Mouse (Mus musculus) bone marrow macrophage, adult 2 months (primary cell): ENCODE data around the gene Rasip1. TPM values are rescaled to one million over a fixed set of nuclear protein-coding genes. Genes with fewer than 3 reads are reported as not detected.

Experiments
- H3K27ac ChIP-seq: 2 replicates; pipeline ENCODE4 v1.5.1; 2012; ENCODE audit warnings: low read depth, low read length; ENCODE audit not compliant: insufficient read depth
- H3K4me1 ChIP-seq: 2 replicates; pipeline ENCODE4 v1.6.1; 2012; ENCODE audit warnings: low read length; ENCODE audit not compliant: control insufficient read depth, insufficient read depth
- H3K4me3 ChIP-seq: 2 replicates; pipeline ENCODE4 v1.5.1; 2012; ENCODE audit warnings: mild to moderate bottlenecking, low read length, moderate library complexity; ENCODE audit not compliant: insufficient read depth
- CTCF ChIP-seq: IDR thresholded peaks from 2 replicates; pipeline ENCODE4 v1.5.1; 2012; ENCODE audit warnings: low read depth, mild to moderate bottlenecking, low read length, moderate library complexity
- POLR2A ChIP-seq: IDR thresholded peaks from 2 replicates; pipeline ENCODE4 v1.6.1; 2012; ENCODE audit warnings: mild to moderate bottlenecking, low read depth, low read length, borderline replicate concordance
- polyA plus RNA-seq: library from polyadenylated mRNA; stranded (reverse); fragments of >200 nt; gene quantifications from 2 replicates; pipeline ENCODE4 v1.2.4, GENCODE M21; 2012; ENCODE audit not compliant: missing spikeins, insufficient read depth, insufficient read length

The Rasip1 gene
- polyA plus RNA-seq, 1 experiment: 0.40 TPM

DNA sequence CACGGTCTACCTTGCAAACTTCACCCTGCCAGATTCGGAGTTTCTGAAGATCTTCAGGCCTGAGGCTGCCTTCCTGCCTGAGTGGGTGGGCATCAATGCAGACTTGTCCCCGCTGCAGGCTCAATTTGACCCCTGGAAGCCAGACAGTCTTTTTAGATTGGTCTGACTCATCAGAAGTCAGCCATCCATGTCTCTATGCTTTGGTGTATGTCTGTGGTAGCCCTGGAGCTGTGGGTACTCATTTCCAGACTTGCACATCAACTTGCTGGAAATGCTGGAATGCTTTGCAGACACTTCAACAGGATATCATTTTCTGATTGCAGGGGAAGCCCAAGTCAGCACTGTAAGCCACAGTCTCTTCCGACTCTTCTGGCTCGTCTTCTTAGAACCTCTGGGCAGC lies 7.7 kb upstream of the Rasip1 start:
- Histone ChIP-seq H3K27ac (no peak overlapping the region), H3K4me1 (no peaks in the 10 kb centered on the region), H3K4me3 (no peak overlapping the region)
- TF ChIP-seq CTCF (no peak), POLR2A (no peak)

DNA sequence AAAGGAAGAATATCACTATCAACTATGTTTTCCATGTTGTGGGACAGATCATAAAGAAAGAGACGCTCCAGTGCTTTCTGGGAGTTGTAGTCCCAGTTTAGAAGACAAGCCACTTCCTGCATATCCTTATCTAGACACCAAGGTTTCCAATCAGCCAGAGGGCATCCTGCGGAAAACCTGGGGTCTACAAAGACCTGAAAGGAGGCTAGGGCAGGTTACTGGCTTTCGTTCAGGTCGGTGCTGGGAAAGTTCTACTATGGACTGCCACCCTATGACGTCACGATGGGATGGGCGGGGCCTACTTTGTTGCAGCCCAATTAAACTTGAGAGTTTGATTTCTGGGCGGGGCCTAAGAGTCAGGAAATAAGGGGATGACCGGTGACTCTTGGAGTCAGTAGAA lies 5.8 kb upstream of the Rasip1 start, which contains the start of gene Izumo1:
Gene Izumo1 (plus strand): TSS at position 369 of the 400 bp plus-strand sequence.
- TF ChIP-seq CTCF (no peak), POLR2A (no peak)
- Histone ChIP-seq H3K27ac (no peak within 1 kb of the TSS), H3K4me1 (no peaks in the 10 kb centered on the region), H3K4me3 (no peak within 1 kb of the TSS)

DNA sequence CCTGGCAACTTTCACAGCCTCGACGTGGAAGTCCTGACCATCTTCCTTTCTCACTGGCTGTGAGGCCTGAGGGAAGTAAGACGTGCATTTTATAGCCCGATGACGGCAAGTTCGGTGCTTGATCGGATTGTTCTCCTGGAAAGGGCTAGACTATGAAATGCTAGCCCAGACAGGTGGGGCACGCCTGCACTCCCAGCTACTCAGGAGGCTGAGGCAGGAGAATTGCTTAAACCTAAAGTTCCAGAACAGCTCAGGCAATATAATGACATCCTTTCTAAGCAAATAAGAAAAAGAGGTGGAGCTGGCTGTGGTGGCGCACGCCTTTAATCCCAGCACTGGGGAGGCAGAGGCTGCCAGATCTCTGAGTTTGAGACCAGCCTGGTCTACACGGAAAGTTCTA lies 3.8 kb upstream of the Rasip1 start:
- 0 out of 2 replicates have a peak, but pooled peaks cover 2% of the 10 kb centered on the region for H3K4me1 ChIP-seq
- TF ChIP-seq POLR2A: no peak
- no peak for TF ChIP-seq CTCF
- H3K27ac ChIP-seq: no peak overlapping the region
- no peak overlapping the region for H3K4me3 ChIP-seq

DNA sequence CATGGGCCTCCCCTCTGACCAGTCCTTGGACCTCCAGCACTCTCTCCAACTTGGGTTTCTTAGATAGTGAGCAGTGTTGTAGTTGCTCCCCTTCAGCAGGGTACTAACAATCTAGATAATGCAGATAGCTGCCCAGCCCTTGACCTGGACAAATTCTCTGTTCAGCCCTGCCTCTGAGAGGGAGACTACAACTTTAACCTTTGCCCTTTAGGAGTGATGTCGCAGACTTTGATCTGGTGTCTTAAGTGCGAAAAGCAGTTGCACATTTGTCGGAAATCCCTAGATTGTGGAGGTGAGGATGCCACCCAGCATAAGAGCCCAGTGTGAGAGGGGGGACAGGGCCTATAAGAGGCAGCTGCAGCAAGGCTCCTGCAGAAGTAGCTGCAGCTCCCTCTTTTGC lies 2.6 kb upstream of the Rasip1 start:
- TF ChIP-seq CTCF: no peak
- no peak for TF ChIP-seq POLR2A

DNA sequence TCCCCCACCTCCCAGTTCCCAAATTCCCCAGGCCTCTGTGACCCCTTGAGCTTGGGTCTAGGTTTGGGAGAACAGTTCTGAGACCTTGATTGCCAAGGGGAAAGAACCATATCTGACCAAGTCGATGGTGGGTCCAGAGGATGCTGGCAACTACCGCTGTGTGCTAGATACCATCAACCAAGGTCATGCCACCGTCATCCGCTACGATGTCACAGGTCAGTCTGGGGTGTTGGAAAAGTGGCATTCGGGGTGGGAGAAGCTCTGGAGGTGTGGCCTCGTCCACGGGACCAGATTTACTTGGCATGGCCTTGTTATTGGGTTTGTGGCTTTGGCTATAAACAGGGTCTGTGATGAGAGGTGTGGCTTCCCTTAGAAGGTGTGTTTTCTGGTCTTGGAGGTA lies 1.8 kb upstream of the Rasip1 start:
- no peak overlapping the region for H3K27ac ChIP-seq
- no peak overlapping the region for H3K4me3 ChIP-seq
- H3K4me1 ChIP-seq: 0 out of 2 replicates have a peak, but pooled peaks cover 2% of the 10 kb centered on the region
- TF ChIP-seq CTCF: no peak
- no peak for TF ChIP-seq POLR2A

More for the DNA sequence above, 2.6 kb upstream of the Rasip1 start:
- Histone ChIP-seq H3K4me1 (0 out of 2 replicates have a peak, but pooled peaks cover 2% of the 10 kb centered on the region), H3K4me3 (no peak overlapping the region), H3K27ac (no peak overlapping the region)

DNA sequence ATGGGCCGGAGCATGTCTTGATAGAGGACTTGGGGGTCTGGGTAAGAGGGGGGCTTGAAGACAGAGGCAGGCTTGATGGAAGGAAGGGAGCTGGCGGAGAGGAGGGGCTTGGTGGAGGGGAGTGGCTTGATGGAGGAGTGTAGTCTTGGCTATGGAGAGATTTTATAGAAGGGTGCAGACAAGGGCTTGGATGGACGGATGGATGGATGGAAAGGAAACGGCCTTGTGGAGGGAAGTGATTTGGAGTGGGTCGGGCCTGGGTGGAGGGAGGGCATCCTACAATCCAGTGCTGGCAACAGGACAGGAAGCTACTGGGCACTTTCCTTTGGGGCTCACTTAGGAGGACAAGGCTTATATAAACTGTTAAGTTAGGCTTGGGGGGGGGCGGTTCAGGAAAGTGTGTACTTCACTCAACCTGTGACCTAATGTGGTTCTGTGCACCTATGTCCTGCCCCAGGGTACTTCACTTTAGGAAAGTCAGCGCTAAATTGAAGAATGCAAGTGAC lies 664 bp upstream of the Rasip1 start:
- H3K27ac ChIP-seq: no peak overlapping the region
- H3K4me1 ChIP-seq: 0 out of 2 replicates have a peak, but pooled peaks cover 2% of the 10 kb centered on the region
- TF ChIP-seq CTCF (no peak), POLR2A (no peak)
- no peak overlapping the region for H3K4me3 ChIP-seq

DNA sequence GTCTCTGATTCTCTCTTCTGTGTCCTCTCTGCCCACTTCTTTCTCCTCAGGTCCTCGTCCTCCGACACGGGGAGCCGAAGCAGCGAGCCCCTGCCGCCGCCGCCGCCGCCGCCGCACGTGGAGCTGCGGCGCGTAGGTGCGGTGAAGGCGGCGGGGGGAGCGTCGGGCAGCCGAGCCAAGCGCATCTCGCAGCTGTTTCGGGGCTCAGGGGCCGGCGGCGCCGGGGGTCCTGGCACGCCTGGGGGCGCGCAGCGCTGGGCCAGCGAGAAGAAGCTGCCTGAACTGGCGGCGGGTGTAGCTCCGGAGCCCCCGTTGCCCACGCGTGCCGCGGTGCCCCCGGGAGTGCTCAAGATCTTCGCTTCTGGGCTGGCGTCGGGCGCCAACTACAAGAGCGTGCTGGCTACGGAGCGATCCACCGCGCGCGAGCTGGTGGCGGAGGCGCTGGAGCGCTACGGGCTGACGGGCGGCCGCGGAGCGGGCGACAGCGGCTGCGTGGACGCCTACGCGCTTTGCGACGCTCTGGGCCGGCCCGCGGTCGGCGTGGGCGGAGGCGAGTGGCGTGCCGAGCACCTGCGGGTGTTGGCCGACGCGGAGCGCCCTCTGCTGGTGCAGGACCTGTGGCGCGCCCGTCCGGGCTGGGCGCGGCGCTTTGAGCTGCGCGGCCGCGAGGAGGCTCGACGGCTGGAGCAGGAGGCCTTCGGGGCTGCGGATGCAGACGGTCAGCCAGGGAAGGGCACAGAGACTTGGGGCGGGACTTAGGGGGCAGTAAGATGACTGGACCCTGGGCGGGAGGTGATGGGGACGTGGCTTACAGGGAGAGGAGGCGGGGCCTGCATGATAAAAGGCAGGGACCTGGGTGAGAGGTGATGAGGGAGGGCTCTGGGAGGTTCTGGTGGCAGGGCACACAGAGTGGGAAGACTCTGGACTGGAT lies 1.3 kb downstream of the Rasip1 start:
- Histone ChIP-seq H3K27ac (no peak overlapping the region), H3K4me1 (0 out of 2 replicates have a peak, but pooled peaks cover 2% of the 10 kb centered on the region), H3K4me3 (peak overlapping the region; percentile 77)
- TF ChIP-seq POLR2A: no peak
- peak; percentile 26; the same call in 1 of the 2 replicates for TF ChIP-seq CTCF

DNA sequence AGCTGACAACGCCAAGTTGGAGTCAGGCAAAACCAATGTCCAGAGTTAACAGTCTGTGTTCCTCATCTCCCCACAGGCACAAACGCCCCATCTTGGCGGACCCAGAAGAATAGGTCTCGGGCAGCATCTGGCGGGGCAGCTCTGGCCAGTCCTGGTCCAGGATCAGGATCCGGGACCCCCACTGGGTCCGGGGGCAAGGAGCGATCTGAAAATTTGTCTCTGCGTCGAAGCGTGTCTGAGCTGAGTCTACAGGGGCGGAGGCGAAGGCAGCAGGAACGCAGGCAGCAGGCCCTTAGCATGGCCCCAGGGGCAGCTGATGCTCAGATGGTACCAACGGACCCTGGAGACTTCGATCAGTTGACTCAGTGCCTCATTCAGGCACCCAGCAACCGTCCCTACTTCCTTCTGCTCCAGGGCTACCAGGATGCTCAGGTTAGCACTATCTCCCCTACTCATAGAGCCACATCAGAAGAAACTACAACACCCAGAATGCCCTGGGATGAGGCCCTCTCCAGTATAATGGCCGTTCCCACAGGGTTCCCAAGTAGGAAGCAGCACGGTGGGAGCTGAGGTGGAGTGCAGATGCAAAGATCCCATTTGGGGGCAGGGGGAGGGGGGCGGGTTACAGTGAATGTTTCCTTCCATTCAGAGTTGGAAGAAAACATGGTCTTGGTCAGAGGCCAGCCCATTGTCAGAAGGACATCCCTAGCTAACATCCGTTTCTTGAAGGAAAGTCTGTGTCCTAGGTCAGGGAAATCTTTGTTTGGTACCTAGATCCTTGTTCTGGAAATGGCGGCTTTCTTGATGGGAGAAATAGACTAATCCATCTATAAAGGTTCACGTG lies 3.0 kb downstream of the Rasip1 start:
- no peak overlapping the region for H3K27ac ChIP-seq

DNA sequence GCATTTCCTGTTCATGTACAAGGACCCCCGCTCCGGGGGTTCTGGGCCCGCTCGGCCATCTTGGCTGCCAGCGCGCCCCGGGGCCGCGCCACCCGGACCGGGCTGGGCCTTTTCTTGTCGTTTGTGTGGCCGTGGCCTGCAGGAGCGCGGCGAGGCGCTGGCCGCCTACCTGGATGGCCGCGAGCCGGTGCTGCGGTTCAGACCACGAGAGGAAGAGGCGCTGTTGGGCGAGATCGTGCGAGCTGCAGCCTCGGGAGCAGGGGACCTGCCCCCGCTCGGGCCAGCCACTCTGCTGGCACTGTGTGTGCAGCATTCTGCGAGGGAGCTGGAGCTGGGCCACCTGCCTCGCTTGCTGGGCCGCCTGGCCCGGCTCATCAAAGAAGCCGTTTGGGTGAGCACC lies 5.2 kb downstream of the Rasip1 start:
- Histone ChIP-seq H3K27ac (no peak overlapping the region), H3K4me1 (peaks cover 15% of the 10 kb centered on the region), H3K4me3 (no peak overlapping the region)
- TF ChIP-seq CTCF (no peak), POLR2A (no peak)

More for the DNA sequence above, 3.0 kb downstream of the Rasip1 start:
- H3K4me1 ChIP-seq: peaks cover 8% of the 10 kb centered on the region
- TF ChIP-seq CTCF: no peak
- no peak overlapping the region for H3K4me3 ChIP-seq
